Mouse (Mus musculus): ENCODE measurements around the gene Proca1.

- TF ChIP-seq EP300 (IDR thresholded peaks at IDR 0.05; ENCODE audit: low read depth) (no peak), CTCF (IDR thresholded peaks at IDR 0.05; ENCODE audit: low read depth) (peak; percentile 54)
Measured at GRCm38 (mm10) chr11:78151161-78151560, 42.0 kb upstream of the Proca1 start.

Measured in heart, postnatal 0 days (tissue).